Mouse (Mus musculus): ENCODE data around the gene Palmd. TPM values are rescaled to one million over a fixed set of nuclear protein-coding genes. Genes with fewer than 3 reads are reported as not detected.

Palmd gene
- polyA plus RNA-seq, 2 experiments = 12.4 to 19.0 TPM

- Histone ChIP-seq H3K9ac (ENCODE audit: low read depth, low read length, severe bottlenecking) (no peak overlapping the region), H3K27me3 (ENCODE audit: control insufficient read depth, insufficient read depth, low read length) (no peaks in the 10 kb centered on the region), H3K36me3 (ENCODE audit: control insufficient read depth, insufficient read depth, low read length) (no peaks in the 10 kb centered on the region), H3K4me3 (replicated peaks; ENCODE audit: low read length) (no peak overlapping the region), H3K4me1 (ENCODE audit: control insufficient read depth, insufficient read depth, low read length) (no peaks in the 10 kb centered on the region), H3K27ac (replicated peaks; ENCODE audit: low read depth, low read length) (no peak overlapping the region), H3K9me3 (ENCODE audit: control insufficient read depth, low read length) (no peaks in the 10 kb centered on the region), H3K4me2 (replicated peaks; ENCODE audit: low read depth, low read length, severe bottlenecking) (no peak overlapping the region)
- no peak for TF ChIP-seq POLR2A (IDR thresholded peaks at IDR 0.05; ENCODE audit: borderline replicate concordance, extremely low read depth, insufficient read depth, insufficient read length)
- ATAC-seq (ENCODE audit: low FRiP score, low read depth) (no peak), DNase-seq (ENCODE audit: low spot score) (no peak)
- WGBS = 92% methylated on average over 17 of the region's 17 CpGs
Observed at GRCm38 (mm10) chr3:116891436-116892205, 77.2 kb downstream of the Palmd start.

DNA sequence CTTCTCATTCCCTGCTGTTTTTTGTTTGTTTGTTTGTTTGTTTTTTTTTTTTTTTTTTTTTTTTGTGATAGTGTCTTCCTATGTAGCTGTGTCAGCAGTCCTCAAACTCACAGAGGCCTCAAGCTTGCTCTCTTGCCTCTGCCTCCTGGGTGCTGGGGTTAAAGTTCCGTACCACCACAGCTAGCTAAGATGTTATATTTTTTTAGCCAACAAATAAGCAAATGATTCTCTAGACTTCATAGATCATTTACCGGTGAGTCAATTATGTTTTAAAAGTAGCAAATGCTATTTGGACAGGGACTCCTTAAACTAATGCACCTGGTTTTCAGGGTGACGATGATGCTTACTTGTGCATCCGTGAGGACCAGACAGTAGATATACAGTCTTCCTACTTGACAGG lies 78.2 kb downstream of the Palmd start:
- no peaks in the 10 kb centered on the region for H3K27me3 ChIP-seq (ENCODE audit: control insufficient read depth, insufficient read depth, low read length)
- no peak for TF ChIP-seq POLR2A (IDR thresholded peaks at IDR 0.05; ENCODE audit: borderline replicate concordance, extremely low read depth, insufficient read depth, insufficient read length)
- no peaks in the 10 kb centered on the region for H3K36me3 ChIP-seq (ENCODE audit: control insufficient read depth, insufficient read depth, low read length)
- no peaks in the 10 kb centered on the region for H3K4me1 ChIP-seq (ENCODE audit: control insufficient read depth, insufficient read depth, low read length)
- H3K9ac ChIP-seq (ENCODE audit: low read depth, low read length, severe bottlenecking) = no peak overlapping the region
- WGBS = 95% methylated on average over 4 of the region's 4 CpGs
- H3K4me2 ChIP-seq (replicated peaks; ENCODE audit: low read depth, low read length, severe bottlenecking) = no peak overlapping the region
- H3K9me3 ChIP-seq (ENCODE audit: control insufficient read depth, low read length) = no peaks in the 10 kb centered on the region
- ATAC-seq (ENCODE audit: low FRiP score, low read depth) = no peak
- no peak overlapping the region for H3K27ac ChIP-seq (replicated peaks; ENCODE audit: low read depth, low read length)
- H3K4me3 ChIP-seq (replicated peaks; ENCODE audit: low read length) = no peak overlapping the region
- no peak for DNase-seq (ENCODE audit: low spot score)

GRCm38 (mm10) chr3:116889358-116889757 lies 79.4 kb downstream of the Palmd start:
- Histone ChIP-seq H3K27me3 (ENCODE audit: control insufficient read depth, insufficient read depth, low read length) (no peaks in the 10 kb centered on the region), H3K27ac (replicated peaks; ENCODE audit: low read depth, low read length) (no peak overlapping the region), H3K36me3 (ENCODE audit: control insufficient read depth, insufficient read depth, low read length) (no peaks in the 10 kb centered on the region), H3K4me2 (replicated peaks; ENCODE audit: low read depth, low read length, severe bottlenecking) (no peak overlapping the region), H3K4me3 (replicated peaks; ENCODE audit: low read length) (no peak overlapping the region), H3K9me3 (ENCODE audit: control insufficient read depth, low read length) (no peaks in the 10 kb centered on the region), H3K4me1 (ENCODE audit: control insufficient read depth, insufficient read depth, low read length) (no peaks in the 10 kb centered on the region), H3K9ac (ENCODE audit: low read depth, low read length, severe bottlenecking) (no peak overlapping the region)
- WGBS = 78% methylated on average over 7 of the region's 7 CpGs
- DNase-seq (ENCODE audit: low spot score) = no peak
- ATAC-seq (ENCODE audit: low FRiP score, low read depth) = no peak
- TF ChIP-seq POLR2A (IDR thresholded peaks at IDR 0.05; ENCODE audit: borderline replicate concordance, extremely low read depth, insufficient read depth, insufficient read length) = no peak

DNA sequence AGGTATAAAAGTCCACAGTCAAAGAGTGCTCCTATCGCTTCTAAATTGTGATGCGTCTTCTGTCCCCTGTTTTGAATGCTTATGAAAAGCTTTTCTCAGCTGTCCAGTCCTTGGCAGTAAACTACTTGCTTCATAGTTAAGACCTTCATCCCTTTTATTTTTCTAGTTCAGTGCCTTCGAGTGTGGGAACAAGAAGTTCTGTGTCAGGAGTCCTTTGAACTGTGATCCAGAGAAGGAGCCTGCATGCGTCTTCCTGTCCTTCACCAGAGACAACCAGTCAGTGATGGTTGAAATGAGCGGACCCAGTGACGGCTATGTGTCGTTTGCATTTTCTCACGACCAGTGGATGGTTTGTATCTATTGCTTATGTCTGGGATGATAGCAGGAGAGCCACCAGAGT lies 83.8 kb downstream of the Palmd start:
- WGBS = 89% methylated on average over 8 of the region's 8 CpGs
- no peak for ATAC-seq (ENCODE audit: low FRiP score, low read depth)
- no peak for TF ChIP-seq POLR2A (IDR thresholded peaks at IDR 0.05; ENCODE audit: borderline replicate concordance, extremely low read depth, insufficient read depth, insufficient read length)

DNA sequence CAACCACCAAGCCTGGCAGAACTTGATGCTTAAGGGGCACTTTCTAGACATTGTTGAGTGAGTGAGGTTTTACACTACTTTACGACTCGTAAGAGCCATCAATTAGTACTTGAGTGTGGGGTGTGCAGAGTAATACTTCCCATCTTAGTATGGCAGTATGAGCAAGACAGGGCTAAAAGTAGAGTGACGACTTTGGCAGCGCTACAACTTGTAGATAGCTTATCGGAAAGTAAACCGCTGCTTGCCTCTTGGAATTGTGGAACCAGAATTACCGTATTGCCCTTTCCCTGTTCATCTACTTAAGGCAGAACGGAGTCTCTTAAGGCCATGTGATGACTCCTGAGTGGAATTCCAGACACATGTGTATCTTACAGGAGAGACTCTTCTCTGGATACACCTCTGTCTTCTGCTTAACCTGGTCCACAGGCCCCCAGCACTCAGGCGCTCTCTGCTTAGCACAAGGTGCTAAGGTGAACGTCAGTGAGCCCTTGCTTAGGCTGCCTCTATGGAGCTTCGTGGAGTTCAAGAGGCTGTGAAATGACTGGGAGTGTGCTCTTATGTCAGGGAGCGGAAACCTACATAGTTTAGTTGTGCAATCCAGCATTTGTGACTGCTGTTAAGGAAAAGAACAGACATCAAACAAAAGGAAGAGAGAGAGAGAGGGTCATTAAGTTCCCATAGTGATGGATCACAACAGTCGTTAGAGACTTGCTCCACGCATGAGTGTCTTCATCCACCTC lies 86.4 kb downstream of the Palmd start:
- no peaks in the 10 kb centered on the region for H3K27me3 ChIP-seq (ENCODE audit: control insufficient read depth, insufficient read depth, low read length)
- no peak overlapping the region for H3K4me3 ChIP-seq (replicated peaks; ENCODE audit: low read length)
- ATAC-seq (ENCODE audit: low FRiP score, low read depth) (no peak), DNase-seq (ENCODE audit: low spot score) (no peak)
- H3K9ac ChIP-seq (ENCODE audit: low read depth, low read length, severe bottlenecking) = no peak overlapping the region
- no peak overlapping the region for H3K4me2 ChIP-seq (replicated peaks; ENCODE audit: low read depth, low read length, severe bottlenecking)
- no peaks in the 10 kb centered on the region for H3K9me3 ChIP-seq (ENCODE audit: control insufficient read depth, low read length)
- no peak for TF ChIP-seq POLR2A (IDR thresholded peaks at IDR 0.05; ENCODE audit: borderline replicate concordance, extremely low read depth, insufficient read depth, insufficient read length)
- no peaks in the 10 kb centered on the region for H3K36me3 ChIP-seq (ENCODE audit: control insufficient read depth, insufficient read depth, low read length)
- H3K4me1 ChIP-seq (ENCODE audit: control insufficient read depth, insufficient read depth, low read length) = no peaks in the 10 kb centered on the region
- 93% methylated on average over 14 of the region's 14 CpGs for WGBS
- H3K27ac ChIP-seq (replicated peaks; ENCODE audit: low read depth, low read length) = no peak overlapping the region

More for the DNA sequence above, 83.8 kb downstream of the Palmd start:
- Histone ChIP-seq H3K9ac (ENCODE audit: low read depth, low read length, severe bottlenecking) (no peak overlapping the region), H3K9me3 (ENCODE audit: control insufficient read depth, low read length) (no peaks in the 10 kb centered on the region), H3K36me3 (ENCODE audit: control insufficient read depth, insufficient read depth, low read length) (no peaks in the 10 kb centered on the region), H3K27ac (replicated peaks; ENCODE audit: low read depth, low read length) (no peak overlapping the region), H3K4me2 (replicated peaks; ENCODE audit: low read depth, low read length, severe bottlenecking) (no peak overlapping the region), H3K27me3 (ENCODE audit: control insufficient read depth, insufficient read depth, low read length) (no peaks in the 10 kb centered on the region), H3K4me1 (ENCODE audit: control insufficient read depth, insufficient read depth, low read length) (no peaks in the 10 kb centered on the region), H3K4me3 (replicated peaks; ENCODE audit: low read length) (no peak overlapping the region)
- no peak for DNase-seq (ENCODE audit: low spot score)

Measured in limb, embryonic 14.5 days (tissue).